Mouse (Mus musculus): ENCODE measurements at regions not wholly inside any gene's neighbourhood (a gene's known extent, or its start where the extent isn't known, plus 50 kb on each side); places are given as distances from the start of the nearest gene placed in this dataset.
A peak's percentile ranks its signal among the peaks of the same experiment; 100 is the strongest.

- H3K9me3 ChIP-seq (ENCODE audit: control insufficient read depth, low read length): no peaks in the 10 kb centered on the region
- H3K4me2 ChIP-seq (ENCODE audit: low read depth, low read length): no peak overlapping the region
- H3K36me3 ChIP-seq (ENCODE audit: control insufficient read depth, insufficient read depth, low read length): no peaks in the 10 kb centered on the region
- ATAC-seq (ENCODE audit: low read depth): peak; percentile 85; the same call in 1 of the 2 replicates
- no peak overlapping the region for H3K4me3 ChIP-seq (ENCODE audit: low read depth, low read length)
- H3K9ac ChIP-seq (ENCODE audit: low read depth, low read length): no peak overlapping the region
- 23% methylated on average over 7 of the region's 7 CpGs for WGBS
- H3K4me1 ChIP-seq (ENCODE audit: control insufficient read depth, insufficient read depth, low read length): peaks cover 10% of the 10 kb centered on the region
- 0 out of 2 replicates have a peak overlapping the region, but pooled peaks have one; percentile 8 for H3K27ac ChIP-seq (replicated peaks; ENCODE audit: low read depth, low read length)
- peak; percentile 75 for DNase-seq (ENCODE audit: low spot score)
- no peaks in the 10 kb centered on the region for H3K27me3 ChIP-seq (replicated peaks; ENCODE audit: control insufficient read depth, insufficient read depth, low read length)
These were observed 92.1 kb downstream of the Bcl2l11 start for GRCm38 (mm10) chr2:128217784-128218467.

DNA sequence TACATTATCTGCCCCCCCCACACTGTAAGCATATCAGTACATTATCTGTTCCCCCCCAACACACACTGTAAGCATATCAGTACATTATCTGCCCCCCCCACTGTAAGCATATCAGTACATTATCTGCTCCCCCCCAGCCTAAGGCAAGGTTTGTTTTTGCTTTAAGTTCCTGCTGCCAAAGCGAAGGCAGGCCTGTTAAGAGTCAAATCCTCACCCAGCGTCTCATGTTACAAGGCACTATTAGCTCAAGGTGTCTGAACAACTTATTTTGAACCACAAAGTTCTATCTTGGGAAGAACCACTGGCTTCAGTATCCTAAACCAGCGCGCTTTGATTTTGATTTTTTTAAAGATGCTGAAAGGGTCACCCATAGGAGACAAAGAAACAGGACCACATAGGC lies 93.1 kb downstream of the Bcl2l11 start:
- DNase-seq (ENCODE audit: low spot score) (peak; percentile 63), ATAC-seq (ENCODE audit: low read depth) (no peak)
- Histone ChIP-seq H3K27ac (replicated peaks; ENCODE audit: low read depth, low read length) (no peak overlapping the region), H3K36me3 (ENCODE audit: control insufficient read depth, insufficient read depth, low read length) (no peaks in the 10 kb centered on the region), H3K27me3 (replicated peaks; ENCODE audit: control insufficient read depth, insufficient read depth, low read length) (no peaks in the 10 kb centered on the region), H3K4me1 (ENCODE audit: control insufficient read depth, insufficient read depth, low read length) (peaks cover 10% of the 10 kb centered on the region), H3K4me2 (ENCODE audit: low read depth, low read length) (no peak overlapping the region), H3K4me3 (ENCODE audit: low read depth, low read length) (no peak overlapping the region), H3K9me3 (ENCODE audit: control insufficient read depth, low read length) (no peaks in the 10 kb centered on the region), H3K9ac (ENCODE audit: low read depth, low read length) (no peak overlapping the region)
- WGBS: 48% methylated on average over 4 of the region's 4 CpGs

DNA sequence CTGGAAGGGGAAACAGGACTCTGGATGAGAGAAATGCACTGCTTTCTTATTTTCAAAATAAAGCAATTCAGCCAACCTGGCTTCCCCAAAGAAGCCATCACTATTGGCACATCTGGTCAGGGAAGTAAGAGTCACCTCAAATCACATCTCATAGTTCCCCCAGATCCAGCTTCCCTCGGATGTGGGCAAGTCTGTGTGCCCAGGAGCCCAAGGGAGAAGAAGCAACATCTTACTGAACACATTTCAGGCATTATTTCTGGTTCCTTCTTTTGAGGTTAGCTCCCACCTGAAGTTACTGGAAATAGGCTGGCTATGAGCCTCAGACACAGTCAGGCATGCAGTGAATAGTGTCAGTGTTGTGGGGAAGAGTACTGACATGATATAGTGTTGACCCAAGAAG lies 95.2 kb downstream of the Bcl2l11 start:
- no peak overlapping the region for H3K4me3 ChIP-seq (ENCODE audit: low read depth, low read length)
- no peak overlapping the region for H3K4me2 ChIP-seq (ENCODE audit: low read depth, low read length)
- no peaks in the 10 kb centered on the region for H3K27me3 ChIP-seq (replicated peaks; ENCODE audit: control insufficient read depth, insufficient read depth, low read length)
- no peaks in the 10 kb centered on the region for H3K36me3 ChIP-seq (ENCODE audit: control insufficient read depth, insufficient read depth, low read length)
- no peaks in the 10 kb centered on the region for H3K9me3 ChIP-seq (ENCODE audit: control insufficient read depth, low read length)
- no peak overlapping the region for H3K27ac ChIP-seq (replicated peaks; ENCODE audit: low read depth, low read length)
- WGBS: 65% methylated on average over 1 of the region's 1 CpGs
- DNase-seq (ENCODE audit: low spot score) (no peak), ATAC-seq (ENCODE audit: low read depth) (no peak)
- peaks cover 10% of the 10 kb centered on the region for H3K4me1 ChIP-seq (ENCODE audit: control insufficient read depth, insufficient read depth, low read length)
- H3K9ac ChIP-seq (ENCODE audit: low read depth, low read length): no peak overlapping the region

DNA sequence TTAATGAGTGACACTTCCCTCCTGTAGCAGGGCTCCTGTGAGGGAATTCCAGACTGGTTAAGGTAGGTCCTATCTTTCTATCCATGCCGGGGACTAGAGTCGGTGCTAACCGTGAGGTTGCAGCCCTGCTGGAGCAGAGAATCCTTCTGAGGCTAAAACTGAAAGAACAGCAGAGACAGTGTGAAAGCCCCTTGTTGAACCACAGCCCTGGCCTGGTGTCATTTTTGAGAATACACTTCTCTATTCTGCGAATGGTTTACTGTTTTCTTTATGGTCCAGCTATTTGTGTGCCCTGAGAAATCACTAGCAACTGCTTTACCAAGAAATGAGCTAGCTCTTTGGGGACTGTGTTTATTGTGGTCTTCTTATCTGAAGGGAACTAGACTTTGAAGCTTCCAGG lies 95.8 kb downstream of the Bcl2l11 start:
- Histone ChIP-seq H3K9ac (ENCODE audit: low read depth, low read length) (no peak overlapping the region), H3K9me3 (ENCODE audit: control insufficient read depth, low read length) (no peaks in the 10 kb centered on the region), H3K4me3 (ENCODE audit: low read depth, low read length) (no peak overlapping the region), H3K27ac (replicated peaks; ENCODE audit: low read depth, low read length) (no peak overlapping the region), H3K4me1 (ENCODE audit: control insufficient read depth, insufficient read depth, low read length) (peaks cover 10% of the 10 kb centered on the region), H3K4me2 (ENCODE audit: low read depth, low read length) (no peak overlapping the region), H3K36me3 (ENCODE audit: control insufficient read depth, insufficient read depth, low read length) (no peaks in the 10 kb centered on the region), H3K27me3 (replicated peaks; ENCODE audit: control insufficient read depth, insufficient read depth, low read length) (no peaks in the 10 kb centered on the region)
- ATAC-seq (ENCODE audit: low read depth) (no peak), DNase-seq (ENCODE audit: low spot score) (no peak)
- 85% methylated on average over 4 of the region's 4 CpGs for whole genome bisulfite sequencing

DNA sequence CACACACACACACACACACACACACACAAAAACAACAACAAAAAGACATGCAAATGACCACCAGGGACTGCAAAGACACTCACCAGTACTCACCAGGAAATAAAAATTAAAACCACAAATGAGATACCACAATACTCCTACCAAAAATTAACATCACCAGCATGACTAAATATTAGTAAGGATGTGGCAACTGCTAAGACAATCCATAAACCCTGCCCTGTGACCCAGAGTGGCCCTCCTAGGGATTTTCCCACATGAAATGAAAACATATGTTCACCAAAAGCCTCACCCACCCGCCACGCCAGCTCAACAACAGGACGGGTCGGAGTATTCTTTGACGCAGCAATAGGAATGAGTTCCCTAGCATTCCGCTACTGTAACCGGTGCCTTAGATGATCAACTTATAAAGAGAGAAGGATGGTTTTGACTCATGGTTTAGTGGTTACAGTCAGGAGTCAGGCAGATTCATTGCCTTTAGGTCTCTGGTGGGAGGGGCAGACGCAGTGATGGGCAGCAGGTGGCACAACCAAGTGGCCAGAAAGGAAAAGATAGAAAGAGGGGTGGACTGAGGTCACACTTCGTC lies 100.7 kb downstream of the Bcl2l11 start:
- no peaks in the 10 kb centered on the region for H3K9me3 ChIP-seq (ENCODE audit: control insufficient read depth, low read length)
- H3K9ac ChIP-seq (ENCODE audit: low read depth, low read length): no peak overlapping the region
- no peaks in the 10 kb centered on the region for H3K27me3 ChIP-seq (replicated peaks; ENCODE audit: control insufficient read depth, insufficient read depth, low read length)
- no peak for DNase-seq (ENCODE audit: low spot score)
- H3K4me1 ChIP-seq (ENCODE audit: control insufficient read depth, insufficient read depth, low read length): no peaks in the 10 kb centered on the region
- ATAC-seq (ENCODE audit: low read depth): no peak
- no peaks in the 10 kb centered on the region for H3K36me3 ChIP-seq (ENCODE audit: control insufficient read depth, insufficient read depth, low read length)
- H3K4me3 ChIP-seq (ENCODE audit: low read depth, low read length): no peak overlapping the region
- no peak overlapping the region for H3K4me2 ChIP-seq (ENCODE audit: low read depth, low read length)
- no peak overlapping the region for H3K27ac ChIP-seq (replicated peaks; ENCODE audit: low read depth, low read length)
- WGBS: 79% methylated on average over 9 of the region's 9 CpGs

GRCm38 (mm10) chr2:128229730-128230129 lies 103.9 kb downstream of the Bcl2l11 start:
- Histone ChIP-seq H3K9me3 (ENCODE audit: control insufficient read depth, low read length) (no peaks in the 10 kb centered on the region), H3K4me3 (ENCODE audit: low read depth, low read length) (no peak overlapping the region), H3K4me2 (ENCODE audit: low read depth, low read length) (no peak overlapping the region), H3K9ac (ENCODE audit: low read depth, low read length) (no peak overlapping the region), H3K27me3 (replicated peaks; ENCODE audit: control insufficient read depth, insufficient read depth, low read length) (no peaks in the 10 kb centered on the region), H3K27ac (replicated peaks; ENCODE audit: low read depth, low read length) (no peak overlapping the region), H3K36me3 (ENCODE audit: control insufficient read depth, insufficient read depth, low read length) (no peaks in the 10 kb centered on the region), H3K4me1 (ENCODE audit: control insufficient read depth, insufficient read depth, low read length) (peaks cover 7% of the 10 kb centered on the region; the same call in 1 of the 2 replicates)
- DNase-seq (ENCODE audit: low spot score) (no peak), ATAC-seq (ENCODE audit: low read depth) (no peak)
- 90% methylated on average over 4 of the region's 4 CpGs for WGBS

DNA sequence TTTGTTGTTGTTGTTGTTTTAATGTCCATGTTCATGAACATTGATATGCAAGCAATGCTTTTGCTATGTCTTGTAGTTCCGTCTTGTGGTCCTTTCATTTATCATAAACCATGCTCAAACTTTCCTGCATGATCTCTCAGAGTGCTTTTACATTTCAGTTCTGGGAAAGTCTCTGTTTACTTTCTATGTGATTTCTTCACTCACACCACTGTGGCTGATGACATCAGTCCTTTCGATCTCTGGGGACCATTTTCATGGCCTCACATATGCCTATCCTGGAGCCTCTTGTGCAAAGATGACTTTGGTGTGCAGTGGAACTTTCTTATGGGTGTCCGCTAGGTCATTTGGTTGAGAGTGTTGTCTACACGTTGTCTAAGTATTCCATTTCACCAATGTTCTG lies 105.1 kb downstream of the Bcl2l11 start:
- 90% methylated on average over 4 of the region's 4 CpGs for WGBS
- no peak for ATAC-seq (ENCODE audit: low read depth)

DNA sequence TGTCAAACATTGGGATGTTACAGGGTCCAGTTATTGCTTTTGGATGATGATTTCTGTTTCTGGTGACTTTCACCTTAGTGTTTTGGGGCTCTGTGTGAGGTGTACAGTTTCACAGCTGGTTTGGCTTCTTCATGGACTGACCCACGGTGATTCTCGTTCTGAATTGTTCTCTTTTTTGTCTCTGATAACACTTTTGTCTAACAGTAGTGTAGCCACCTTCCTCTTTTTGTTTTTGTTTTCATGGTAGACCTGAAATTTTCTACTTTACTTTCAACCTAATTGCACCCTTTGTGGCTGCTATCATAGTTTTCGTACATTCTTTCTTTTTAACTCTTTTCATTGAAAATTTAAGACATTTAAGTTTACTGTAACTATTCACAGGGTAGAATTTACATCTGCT lies 105.5 kb downstream of the Bcl2l11 start:
- H3K4me2 ChIP-seq (ENCODE audit: low read depth, low read length): no peak overlapping the region
- ATAC-seq (ENCODE audit: low read depth): no peak

More for the DNA sequence above, 105.1 kb downstream of the Bcl2l11 start:
- Histone ChIP-seq H3K36me3 (ENCODE audit: control insufficient read depth, insufficient read depth, low read length) (no peaks in the 10 kb centered on the region), H3K9me3 (ENCODE audit: control insufficient read depth, low read length) (no peaks in the 10 kb centered on the region), H3K4me2 (ENCODE audit: low read depth, low read length) (no peak overlapping the region), H3K9ac (ENCODE audit: low read depth, low read length) (no peak overlapping the region), H3K4me3 (ENCODE audit: low read depth, low read length) (no peak overlapping the region), H3K27ac (replicated peaks; ENCODE audit: low read depth, low read length) (no peak overlapping the region), H3K4me1 (ENCODE audit: control insufficient read depth, insufficient read depth, low read length) (peaks cover 7% of the 10 kb centered on the region; the same call in 1 of the 2 replicates), H3K27me3 (replicated peaks; ENCODE audit: control insufficient read depth, insufficient read depth, low read length) (no peaks in the 10 kb centered on the region)
- no peak for DNase-seq (ENCODE audit: low spot score)

GRCm38 (mm10) chr2:128232027-128232426 lies 106.2 kb downstream of the Bcl2l11 start:
- DNase-seq (ENCODE audit: low spot score) (no peak), ATAC-seq (ENCODE audit: low read depth) (no peak)
- H3K36me3 ChIP-seq (ENCODE audit: control insufficient read depth, insufficient read depth, low read length): no peaks in the 10 kb centered on the region
- H3K4me2 ChIP-seq (ENCODE audit: low read depth, low read length): no peak overlapping the region
- H3K9me3 ChIP-seq (ENCODE audit: control insufficient read depth, low read length): no peaks in the 10 kb centered on the region
- H3K27me3 ChIP-seq (replicated peaks; ENCODE audit: control insufficient read depth, insufficient read depth, low read length): no peaks in the 10 kb centered on the region
- peaks cover 7% of the 10 kb centered on the region; the same call in 1 of the 2 replicates for H3K4me1 ChIP-seq (ENCODE audit: control insufficient read depth, insufficient read depth, low read length)
- H3K4me3 ChIP-seq (ENCODE audit: low read depth, low read length): no peak overlapping the region
- no peak overlapping the region for H3K27ac ChIP-seq (replicated peaks; ENCODE audit: low read depth, low read length)
- no peak overlapping the region for H3K9ac ChIP-seq (ENCODE audit: low read depth, low read length)
- WGBS: 85% methylated on average over 3 of the region's 3 CpGs

More for the DNA sequence above, 105.5 kb downstream of the Bcl2l11 start:
- H3K27me3 ChIP-seq (replicated peaks; ENCODE audit: control insufficient read depth, insufficient read depth, low read length): no peaks in the 10 kb centered on the region
- H3K36me3 ChIP-seq (ENCODE audit: control insufficient read depth, insufficient read depth, low read length): no peaks in the 10 kb centered on the region
- no peak overlapping the region for H3K4me3 ChIP-seq (ENCODE audit: low read depth, low read length)
- no peak for DNase-seq (ENCODE audit: low spot score)
- 74% methylated on average over 3 of the region's 3 CpGs for WGBS
- peaks cover 7% of the 10 kb centered on the region; the same call in 1 of the 2 replicates for H3K4me1 ChIP-seq (ENCODE audit: control insufficient read depth, insufficient read depth, low read length)
- no peak overlapping the region for H3K27ac ChIP-seq (replicated peaks; ENCODE audit: low read depth, low read length)
- H3K9me3 ChIP-seq (ENCODE audit: control insufficient read depth, low read length): no peaks in the 10 kb centered on the region
- no peak overlapping the region for H3K9ac ChIP-seq (ENCODE audit: low read depth, low read length)

Measured in embryonic facial prominence, embryonic 14.5 days (tissue).